Comparison of ENCODE assay signal across 9 mouse cellular contexts in the genomic region with DNA sequence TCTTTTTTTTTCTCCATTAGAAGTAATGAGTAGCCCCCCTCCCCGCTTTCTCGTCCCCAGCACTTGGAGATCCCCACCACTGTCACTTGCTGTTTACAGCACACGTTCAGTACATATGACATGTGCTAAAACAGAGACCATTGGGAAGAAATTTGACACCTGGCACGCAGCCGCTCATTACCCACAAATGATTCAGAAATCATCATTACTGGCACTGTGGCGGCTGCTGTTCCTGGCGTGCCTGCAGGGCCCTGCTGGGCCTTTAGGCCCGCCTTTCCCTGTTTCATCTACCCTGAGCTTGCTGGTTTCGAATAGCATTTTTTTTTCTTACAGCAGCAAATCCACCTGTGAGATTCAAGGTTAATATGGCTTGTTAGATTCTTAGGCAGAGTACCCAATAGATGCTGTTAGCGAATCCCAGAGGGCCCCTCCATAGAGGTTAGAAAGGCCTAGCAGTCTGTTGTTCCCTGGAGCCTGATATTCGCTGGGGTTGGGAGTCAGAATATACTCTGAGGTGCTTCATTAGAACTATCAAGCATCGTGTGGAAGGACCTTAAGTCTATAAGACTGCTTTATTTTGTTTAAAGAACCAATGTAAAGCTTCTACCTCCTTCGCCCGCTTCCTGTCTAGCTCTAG.
DNase-seq lines count a peak whose midpoint lies in the region; ATAC-seq lines count a peak whose summit lies in the region.
"Had no signal": no experiment of that assay in that cellular context is flagged by ENCODE, and none has a peak within 500 bp of the region (broad histone marks: within the 10 kb centered on the region; RNA-seq: fewer than 3 reads in every experiment).

No protein-coding gene starts in this region.

- H3K4me1 ChIP-seq in forebrain, embryonic 12.5 days, result peaks cover 17% of the 10 kb centered on the region
- H3K4me1 ChIP-seq in midbrain, embryonic 13.5 days (replicated peaks), result peaks cover 11% of the 10 kb centered on the region
- H3K4me1 ChIP-seq: liver, embryonic 13.5 days had no signal

- H3K27me3 ChIP-seq in forebrain, embryonic 12.5 days, result no peaks in the 10 kb centered on the region
- H3K27me3 ChIP-seq in midbrain, embryonic 13.5 days, result no peaks in the 10 kb centered on the region
- H3K27me3 ChIP-seq: liver, embryonic 13.5 days had no signal

- H3K4me2 ChIP-seq in forebrain, embryonic 12.5 days, result no peak overlapping the region
- H3K4me2 ChIP-seq in midbrain, embryonic 13.5 days (replicated peaks), result no peak overlapping the region
- H3K4me2 ChIP-seq: liver, embryonic 13.5 days had no signal

- no peaks in the 10 kb centered on the region for H3K36me3 ChIP-seq in forebrain, embryonic 12.5 days (replicated peaks)
- no peaks in the 10 kb centered on the region for H3K36me3 ChIP-seq in midbrain, embryonic 13.5 days
- H3K36me3 ChIP-seq: liver, embryonic 13.5 days had no signal

- no peak overlapping the region for H3K9ac ChIP-seq in forebrain, embryonic 12.5 days
- H3K9ac ChIP-seq in midbrain, embryonic 13.5 days (replicated peaks), result no peak overlapping the region
- H3K9ac ChIP-seq: liver, embryonic 13.5 days had no signal

- H3K27ac ChIP-seq in forebrain, embryonic 12.5 days, result no peak overlapping the region
- no peak overlapping the region for H3K27ac ChIP-seq in midbrain, embryonic 13.5 days
- H3K27ac ChIP-seq: liver, embryonic 13.5 days had no signal

- no peaks in the 10 kb centered on the region for H3K9me3 ChIP-seq in forebrain, embryonic 12.5 days
- H3K9me3 ChIP-seq in midbrain, embryonic 13.5 days, result no peaks in the 10 kb centered on the region
- H3K9me3 ChIP-seq: liver, embryonic 13.5 days had no signal

- 60% methylated on average over 14 of the region's 14 CpGs for WGBS in forebrain, embryonic 12.5 days
- WGBS in midbrain, embryonic 13.5 days, result 71% methylated on average over 14 of the region's 14 CpGs

- ATAC-seq in forebrain, embryonic 12.5 days (ENCODE audit: low FRiP score), result peak; percentile 51; the same call in 1 of the 2 replicates
- peak; percentile 49 for ATAC-seq in midbrain, embryonic 13.5 days
- ATAC-seq: intestine, postnatal 0 days had no signal

- DNase-seq in layer of hippocampus, postnatal 14 days (ENCODE audit: low spot score in 2 of 2), result peak; percentile 16 to 52
- DNase-seq in layer of hippocampus, adult 9-10 months (ENCODE audit: low spot score), result no peak
- peak; percentile 48 for DNase-seq in cerebellum, adult 9-10 months
- no peak for DNase-seq in spleen, adult 18-20 months
- no peak for DNase-seq in adrenal gland, postnatal 4 days (ENCODE audit: low spot score in 2 of 2)
- DNase-seq: liver, embryonic 13.5 days had no signal

- no peak overlapping the region for H3K4me3 ChIP-seq in forebrain, embryonic 12.5 days (replicated peaks)
- no peak overlapping the region for H3K4me3 ChIP-seq in midbrain, embryonic 13.5 days (replicated peaks)
- H3K4me3 ChIP-seq: liver, embryonic 13.5 days had no signal

Comparison
In these comparisons a context has a peak if more than half of its experiments do, and no peak if none do; other contexts are left out.
1. DNase-seq: peak in layer of hippocampus, postnatal 14 days (2 of 2) and cerebellum, adult 9-10 months (single experiment); none in layer of hippocampus, adult 9-10 months (single experiment), spleen, adult 18-20 months (0 of 2) and adrenal gland, postnatal 4 days (0 of 2).